Mouse (Mus musculus) kidney, embryonic 14.5 days (tissue): ENCODE results near the gene Xcl1. TPM values are rescaled to one million over a fixed set of nuclear protein-coding genes. Genes with fewer than 3 reads are reported as not detected.

Experiments used
- ATAC-seq: fragments of 200-750 bp; cut with Nextera tagmentation; 2 replicates; pipeline ENCODE4 v1.8.0; 2017; ENCODE audit warnings: moderate number of reproducible peaks, mild to moderate bottlenecking, moderate TSS enrichment, moderate library complexity; ENCODE audit not compliant: low FRiP score, low TSS enrichment
- H3K27ac ChIP-seq: fragments of 300-500 bp; sonication (generic); 2 replicates; pipeline ENCODE4 v1.5.1; 2014; ENCODE audit warnings: low read depth, mild to moderate bottlenecking, low read length, moderate library complexity, mixed read lengths
- H3K27me3 ChIP-seq: fragments of 300-500 bp; sonication (generic); 2 replicates; pipeline ENCODE4 v1.6.1; 2014; ENCODE audit warnings: mild to moderate bottlenecking, low read length; ENCODE audit not compliant: control insufficient read depth, insufficient read depth
- H3K36me3 ChIP-seq: fragments of 300-500 bp; sonication (generic); 2 replicates; pipeline ENCODE4 v1.6.1; 2014; ENCODE audit warnings: low read length, mixed read lengths; ENCODE audit not compliant: control insufficient read depth, insufficient read depth
- H3K4me1 ChIP-seq: fragments of 300-500 bp; sonication (generic); 2 replicates; pipeline ENCODE4 v1.6.1; 2014; ENCODE audit warnings: low read length, mixed read lengths; ENCODE audit not compliant: control insufficient read depth, insufficient read depth
- H3K4me2 ChIP-seq: fragments of 300-500 bp; sonication (generic); replicated peaks from 2 replicates; pipeline ENCODE4 v1.6.1; 2014; ENCODE audit warnings: low read depth, mild to moderate bottlenecking, low read length
- H3K4me3 ChIP-seq: fragments of 300-500 bp; sonication (generic); 2 replicates; pipeline ENCODE4 v1.5.1; 2014; ENCODE audit warnings: mild to moderate bottlenecking, low read length
- H3K9ac ChIP-seq: fragments of 300-500 bp; sonication (generic); 2 replicates; pipeline ENCODE4 v1.6.1; 2014; ENCODE audit warnings: low read depth, mild to moderate bottlenecking, low read length, moderate library complexity
- H3K9me3 ChIP-seq: fragments of 300-500 bp; sonication (generic); 2 replicates; pipeline ENCODE4 v1.6.1; 2016; ENCODE audit warnings: low read length; ENCODE audit not compliant: control insufficient read depth
- WGBS: fragments of 180-500 bp; shearing (Covaris S2); extraction: QIAGEN DNeasy Blood & Tissue Kit; methylation state at CpG from one replicate; pipeline ENCODE4 v1.1.7; 2014; 5-methylcytosine and 5-hydroxymethylcytosine counted together
- polyA plus RNA-seq: library from polyadenylated mRNA; unstranded; fragments of >200 nt; fragmentation: Nextera tagmentation; extraction: Ambion mirVana; gene quantifications from 2 replicates; pipeline ENCODE4 v1.2.1, GENCODE M21; 2014

Xcl1 gene
- polyA plus RNA-seq, 1 experiment from 2014 or later = not detected

- H3K9me3 ChIP-seq = no peaks in the 10 kb centered on the region
- H3K36me3 ChIP-seq = no peaks in the 10 kb centered on the region
- H3K27ac ChIP-seq = no peak overlapping the region; the same call in 1 of the 2 replicates
- H3K4me3 ChIP-seq = no peak overlapping the region
- no peak overlapping the region for H3K9ac ChIP-seq
- H3K4me1 ChIP-seq = peaks cover 12% of the 10 kb centered on the region
- no peak for ATAC-seq
- no peak overlapping the region for H3K4me2 ChIP-seq
- no peaks in the 10 kb centered on the region for H3K27me3 ChIP-seq
- WGBS = 57% methylated on average over 5 of the region's 5 CpGs
Observed at GRCm38 (mm10) chr1:164897163-164897817, 38.0 kb downstream of the Xcl1 start.

- Histone ChIP-seq H3K27ac (no peak overlapping the region; the same call in 1 of the 2 replicates), H3K4me3 (no peak overlapping the region), H3K9me3 (no peaks in the 10 kb centered on the region), H3K4me2 (no peak overlapping the region), H3K4me1 (peaks cover 12% of the 10 kb centered on the region), H3K27me3 (no peaks in the 10 kb centered on the region), H3K36me3 (no peaks in the 10 kb centered on the region), H3K9ac (no peak overlapping the region)
- 44% methylated on average over 16 of the region's 16 CpGs for WGBS
- ATAC-seq = no peak
Observed at GRCm38 (mm10) chr1:164896211-164897145, 38.8 kb downstream of the Xcl1 start.

GRCm38 (mm10) chr1:164895806-164896205 is 39.5 kb downstream of the Xcl1 start:
- 75% methylated on average over 2 of the region's 2 CpGs for WGBS
- no peak for ATAC-seq

DNA sequence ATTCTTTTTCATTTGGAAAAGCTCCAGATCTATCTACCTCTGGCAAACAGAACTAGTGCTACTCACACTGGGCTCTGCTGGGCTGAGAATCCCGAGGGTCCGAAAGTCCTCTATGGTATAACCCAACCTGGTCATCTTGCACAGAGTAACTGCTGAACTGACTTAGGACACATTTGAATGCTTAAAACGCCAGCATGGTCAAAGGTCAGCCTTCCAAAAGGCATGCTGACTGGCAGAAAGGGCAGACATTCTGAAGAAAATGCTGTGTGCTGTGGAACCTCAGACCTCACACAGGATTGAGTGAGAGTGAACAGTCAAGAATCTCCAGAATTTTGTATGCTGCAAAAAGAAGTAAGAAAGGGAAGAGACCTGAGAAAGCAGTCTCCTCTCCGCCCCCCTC is 45.0 kb downstream of the Xcl1 start:
- Histone ChIP-seq H3K27ac (no peak overlapping the region), H3K36me3 (no peaks in the 10 kb centered on the region), H3K4me3 (no peak overlapping the region), H3K4me2 (no peak overlapping the region), H3K27me3 (no peaks in the 10 kb centered on the region), H3K9ac (no peak overlapping the region), H3K9me3 (no peaks in the 10 kb centered on the region), H3K4me1 (no peaks in the 10 kb centered on the region)
- no peak for ATAC-seq
- 83% methylated on average over 4 of the region's 4 CpGs for WGBS

More at GRCm38 (mm10) chr1:164895806-164896205, 39.5 kb downstream of the Xcl1 start:
- no peaks in the 10 kb centered on the region for H3K36me3 ChIP-seq
- H3K4me3 ChIP-seq = no peak overlapping the region
- no peak overlapping the region for H3K4me2 ChIP-seq
- peaks cover 12% of the 10 kb centered on the region for H3K4me1 ChIP-seq
- no peaks in the 10 kb centered on the region for H3K27me3 ChIP-seq
- no peak overlapping the region for H3K9ac ChIP-seq
- H3K9me3 ChIP-seq = no peaks in the 10 kb centered on the region
- no peak overlapping the region for H3K27ac ChIP-seq

- no peak for ATAC-seq
- H3K27ac ChIP-seq = no peak overlapping the region
- WGBS = 47% methylated on average over 6 of the region's 6 CpGs
- H3K27me3 ChIP-seq = no peaks in the 10 kb centered on the region
- no peaks in the 10 kb centered on the region for H3K36me3 ChIP-seq
- H3K4me1 ChIP-seq = no peaks in the 10 kb centered on the region
- no peak overlapping the region for H3K9ac ChIP-seq
- H3K4me2 ChIP-seq = no peak overlapping the region
- H3K9me3 ChIP-seq = no peaks in the 10 kb centered on the region
- H3K4me3 ChIP-seq = no peak overlapping the region
Observed at GRCm38 (mm10) chr1:164888563-164888962, 46.8 kb downstream of the Xcl1 start.

DNA sequence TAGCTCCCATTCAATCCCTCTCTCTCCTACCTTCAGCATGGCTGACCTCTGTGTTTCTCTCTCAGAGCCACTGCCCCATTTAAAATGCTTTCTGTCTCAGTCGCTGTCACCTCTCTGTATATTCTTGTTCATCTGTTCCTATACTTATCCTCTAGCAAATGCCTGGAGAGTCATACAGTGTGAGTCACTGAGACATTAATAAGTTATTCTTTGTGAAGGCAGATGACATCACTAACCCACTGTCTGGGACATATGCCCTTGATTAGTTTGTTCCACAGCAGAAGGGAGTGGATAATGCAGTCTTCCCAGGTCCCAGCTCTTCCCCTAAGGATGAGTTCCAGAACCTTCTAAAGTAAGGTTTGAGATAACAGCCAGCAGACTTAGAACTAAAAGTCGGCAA is 47.6 kb downstream of the Xcl1 start:
- Histone ChIP-seq H3K4me2 (no peak overlapping the region), H3K9me3 (no peaks in the 10 kb centered on the region), H3K27ac (no peak overlapping the region), H3K36me3 (no peaks in the 10 kb centered on the region), H3K27me3 (no peaks in the 10 kb centered on the region), H3K4me1 (no peaks in the 10 kb centered on the region), H3K4me3 (no peak overlapping the region), H3K9ac (no peak overlapping the region)
- ATAC-seq = no peak
- 88% methylated on average over 2 of the region's 2 CpGs for WGBS

DNA sequence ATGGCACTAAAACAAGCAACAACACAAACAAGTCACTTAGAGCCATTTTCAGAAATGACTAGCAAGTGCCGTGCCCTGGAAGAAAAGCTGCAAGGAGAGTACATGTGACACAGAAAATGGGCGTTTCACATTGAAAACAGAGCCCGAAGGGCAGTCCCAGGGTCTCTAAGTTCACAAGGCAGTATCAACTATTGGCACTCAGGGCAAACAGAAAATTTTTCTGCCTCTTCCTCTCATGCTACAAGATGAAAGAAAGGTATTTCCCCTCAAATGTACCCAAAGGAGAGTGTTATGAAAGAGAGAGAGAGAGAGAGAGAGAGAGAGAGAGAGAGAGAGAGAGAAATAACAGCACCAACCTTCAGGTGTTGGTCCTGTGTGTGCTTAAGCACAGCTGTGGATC is 53.4 kb downstream of the Xcl1 start:
- H3K27ac ChIP-seq = no peak overlapping the region
- no peak overlapping the region for H3K4me2 ChIP-seq
- no peaks in the 10 kb centered on the region for H3K9me3 ChIP-seq
- 51% methylated on average over 3 of the region's 3 CpGs for WGBS
- ATAC-seq = no peak
- no peak overlapping the region for H3K9ac ChIP-seq
- no peak overlapping the region for H3K4me3 ChIP-seq
- H3K4me1 ChIP-seq = no peaks in the 10 kb centered on the region
- no peaks in the 10 kb centered on the region for H3K36me3 ChIP-seq
- H3K27me3 ChIP-seq = no peaks in the 10 kb centered on the region
